Mouse (Mus musculus): ENCODE results near the gene Iqsec1.

The Iqsec1 gene

GRCm38 (mm10) chr6:90620791-90621583, 367.5 kb downstream of the Iqsec1 start:
- no peak for DNase-seq (ENCODE audit: low spot score in 2 of 2)

GRCm38 (mm10) chr6:90619936-90620335, 368.5 kb downstream of the Iqsec1 start:
- no peak for DNase-seq (ENCODE audit: low spot score in 2 of 2)

DNA sequence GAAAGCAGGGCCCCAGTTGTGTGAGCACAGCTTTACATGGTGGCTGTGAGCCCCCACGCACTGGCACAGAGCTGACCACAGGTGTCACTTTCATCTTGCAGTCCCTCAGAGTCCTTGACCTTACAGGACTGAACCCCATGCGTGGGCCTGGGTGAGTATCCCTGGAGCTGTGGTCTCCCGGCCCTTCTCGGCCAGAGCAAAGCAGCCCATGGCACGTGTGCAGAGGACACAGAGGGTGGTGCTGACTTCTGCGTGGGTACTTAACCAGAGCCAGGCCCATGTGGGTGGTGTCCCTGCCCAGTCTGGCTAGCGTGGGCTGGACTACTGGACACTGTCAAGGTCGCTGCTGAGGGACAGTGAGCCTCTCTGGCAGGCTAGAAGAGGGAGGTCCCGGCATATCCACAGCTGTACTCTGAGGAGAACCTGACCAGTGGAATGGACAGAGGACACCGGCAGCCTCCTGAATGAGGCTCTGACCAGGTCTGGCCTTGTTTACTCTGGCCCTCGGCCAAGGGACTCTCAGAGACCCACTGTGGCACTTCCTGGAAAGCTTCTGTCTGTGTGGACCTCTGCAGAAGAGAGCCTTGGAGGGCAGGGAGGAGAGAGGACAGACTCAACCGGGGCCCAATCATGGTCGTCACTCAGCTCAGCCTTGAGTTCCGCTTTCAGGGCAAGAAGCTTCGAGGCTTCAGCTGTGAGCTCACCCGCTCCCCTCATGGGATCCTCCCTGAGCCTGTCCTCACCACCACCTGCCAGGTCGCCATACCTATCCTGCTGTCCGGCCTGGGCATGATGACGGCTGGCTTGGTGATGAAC, 369.5 kb downstream of the Iqsec1 start:
- DNase-seq (ENCODE audit: low spot score in 2 of 2), result no peak

DNA sequence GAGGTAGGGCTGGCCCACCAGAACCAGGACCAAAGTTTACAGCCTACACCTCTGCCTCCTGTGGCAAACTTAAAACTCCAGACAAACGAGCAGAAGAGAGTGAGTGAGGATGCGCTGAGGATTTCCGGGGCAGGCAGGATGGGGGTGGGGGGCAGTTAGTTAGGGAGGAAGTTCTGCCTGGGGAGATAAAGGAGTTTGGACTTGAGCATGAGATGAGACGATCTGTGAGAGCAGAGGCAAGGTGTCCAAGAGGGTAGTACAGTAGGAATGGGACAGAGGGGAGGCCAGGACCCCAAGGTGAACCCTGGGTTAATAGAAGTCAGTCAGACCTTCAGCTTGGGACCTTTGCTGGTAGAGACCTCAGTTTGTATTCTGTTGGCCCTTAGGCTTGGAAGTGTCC, 370.2 kb downstream of the Iqsec1 start:
- no peak for DNase-seq (ENCODE audit: low spot score in 2 of 2)

DNA sequence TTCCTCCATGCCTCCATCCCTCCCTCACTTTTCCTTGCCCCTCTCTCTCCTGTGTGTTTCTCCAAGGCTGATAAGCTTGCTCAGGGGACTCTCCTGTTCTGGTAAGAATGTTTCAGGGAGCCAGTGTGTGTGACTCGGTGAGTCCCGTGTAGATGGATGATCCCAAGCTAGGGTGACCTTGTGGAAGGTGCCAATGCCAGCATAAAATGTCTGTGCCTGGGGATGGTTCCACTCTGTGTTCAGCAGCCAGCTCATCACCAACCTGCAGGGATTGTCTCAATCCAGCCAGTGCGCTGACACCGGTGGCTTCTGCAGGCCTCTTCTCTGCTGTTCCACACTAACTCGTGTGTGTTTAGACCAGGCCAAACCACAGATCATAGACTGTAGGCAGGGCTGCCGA, 372.0 kb downstream of the Iqsec1 start:
- no peak for DNase-seq (ENCODE audit: low spot score in 2 of 2)

DNA sequence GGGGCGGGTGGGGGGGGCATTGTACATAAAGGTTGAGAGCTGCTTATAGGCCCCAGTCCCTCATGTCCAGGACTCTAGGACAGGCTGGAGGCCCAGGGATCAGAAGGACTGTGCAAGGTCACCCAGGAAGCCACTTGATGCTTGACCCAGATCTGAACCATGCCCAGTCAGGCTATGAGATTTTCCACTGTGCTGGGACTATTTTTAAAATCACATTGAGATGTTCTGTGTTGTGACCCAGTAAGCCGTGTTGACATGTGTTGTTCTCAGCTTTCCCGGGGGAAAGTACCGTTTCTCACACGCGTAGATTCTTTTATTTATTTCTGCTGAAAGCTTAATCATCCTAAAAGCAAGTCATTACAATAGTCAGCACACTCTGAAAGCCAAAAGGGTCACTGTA, 372.5 kb downstream of the Iqsec1 start:
- DNase-seq (ENCODE audit: low spot score in 2 of 2), result no peak

DNA sequence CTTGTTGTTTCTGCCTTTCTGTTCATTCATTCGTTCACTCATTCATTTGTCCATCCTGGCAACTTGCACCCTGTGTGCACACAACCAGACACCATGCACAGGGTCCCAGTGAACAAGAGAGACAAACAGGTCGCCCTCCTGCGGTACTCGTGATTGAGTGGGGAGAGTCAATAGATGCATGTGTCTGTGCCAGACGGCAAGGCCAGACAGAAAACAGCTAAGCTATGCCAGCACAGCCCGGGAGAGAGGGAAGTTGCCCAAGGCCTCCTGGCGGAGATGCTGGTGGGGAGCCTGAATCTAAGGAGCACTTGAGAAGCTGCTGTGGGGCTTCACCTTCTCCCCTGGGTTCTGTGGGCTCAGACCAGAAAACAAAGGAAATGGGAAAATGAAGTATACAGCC, 373.1 kb downstream of the Iqsec1 start:
- DNase-seq (ENCODE audit: low spot score in 2 of 2), result no peak

- no peak for DNase-seq (ENCODE audit: low spot score in 2 of 2)
Measured at GRCm38 (mm10) chr6:90613277-90613676, 375.2 kb downstream of the Iqsec1 start.

DNA sequence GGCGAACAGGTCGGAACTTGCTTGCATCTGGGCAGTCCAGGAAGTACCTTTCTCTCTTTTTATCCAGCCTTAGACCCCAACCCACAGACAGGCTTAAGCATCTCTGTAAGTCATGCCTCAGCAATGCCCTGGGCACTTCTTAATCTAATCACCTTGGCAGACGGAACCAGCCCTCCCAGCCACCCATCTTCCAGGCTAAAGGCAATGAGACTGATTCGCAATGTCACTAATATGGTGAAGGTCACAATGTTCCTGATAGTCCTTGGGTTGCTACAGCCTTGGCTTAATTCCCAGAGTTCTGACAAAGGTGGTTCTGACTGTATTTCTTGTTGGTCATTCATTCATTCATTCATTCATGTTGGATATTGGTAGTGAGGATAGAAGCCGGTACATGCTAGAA, 378.2 kb downstream of the Iqsec1 start:
- no peak for DNase-seq (ENCODE audit: low spot score in 2 of 2)

GRCm38 (mm10) chr6:90608186-90608585, 380.3 kb downstream of the Iqsec1 start:
- no peak for DNase-seq (ENCODE audit: low spot score in 2 of 2)

- DNase-seq (ENCODE audit: low spot score in 2 of 2), result peak; percentile 42 to 69
Measured at GRCm38 (mm10) chr6:90607196-90607595, 381.3 kb downstream of the Iqsec1 start.

GRCm38 (mm10) chr6:90606538-90606937, 381.9 kb downstream of the Iqsec1 start:
- DNase-seq (ENCODE audit: low spot score in 2 of 2), result peak; percentile 44 to 65
